Mouse (Mus musculus): ENCODE measurements at regions not wholly inside any gene's neighbourhood (a gene's known extent, or its start where the extent isn't known, plus 50 kb on each side); places are given as distances from the start of the nearest gene placed in this dataset.
A peak's percentile ranks its signal among the peaks of the same experiment; 100 is the strongest.

GRCm38 (mm10) chr4:55231522-55231921 lies 118.3 kb upstream of the Rad23b start:
- peak; percentile 51; the same call in 1 of the 2 replicates for TF ChIP-seq CTCF (IDR thresholded peaks at IDR 0.05; ENCODE audit: borderline replicate concordance, insufficient read depth, low read length)
- TF ChIP-seq POLR2A (IDR thresholded peaks at IDR 0.05; ENCODE audit: low read depth, low read length), result no peak
- Histone ChIP-seq H3K4me3 (ENCODE audit: insufficient read depth, low read length) (no peak overlapping the region), H3K4me1 (ENCODE audit: control insufficient read depth, insufficient read depth, low read length) (no peaks in the 10 kb centered on the region), H3K27ac (ENCODE audit: insufficient read depth, low read length) (no peak overlapping the region)

DNA sequence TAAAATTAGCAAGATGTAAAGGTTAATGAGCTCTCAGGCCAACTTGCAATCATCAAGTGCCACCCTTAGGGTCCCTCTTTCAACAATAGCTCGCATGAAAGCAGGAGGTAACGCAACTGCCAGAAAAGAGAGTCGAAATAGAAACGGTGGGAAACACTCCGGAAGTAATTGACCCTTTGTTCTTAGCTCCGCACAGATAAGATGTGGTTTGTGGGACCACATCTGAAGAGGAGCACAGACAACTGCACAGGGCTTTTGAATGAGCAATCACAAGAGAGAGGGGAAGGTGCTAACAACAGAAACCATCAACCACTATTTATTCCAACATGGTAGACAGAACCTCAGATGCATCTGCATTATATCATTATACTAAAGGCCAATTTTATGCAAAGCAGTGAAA lies 112.0 kb upstream of the Rad23b start:
- no peak overlapping the region for H3K27ac ChIP-seq (ENCODE audit: insufficient read depth, low read length)
- TF ChIP-seq POLR2A (IDR thresholded peaks at IDR 0.05; ENCODE audit: low read depth, low read length), result no peak
- no peak for TF ChIP-seq CTCF (IDR thresholded peaks at IDR 0.05; ENCODE audit: borderline replicate concordance, insufficient read depth, low read length)
- H3K4me1 ChIP-seq (ENCODE audit: control insufficient read depth, insufficient read depth, low read length), result no peaks in the 10 kb centered on the region
- H3K4me3 ChIP-seq (ENCODE audit: insufficient read depth, low read length), result no peak overlapping the region

DNA sequence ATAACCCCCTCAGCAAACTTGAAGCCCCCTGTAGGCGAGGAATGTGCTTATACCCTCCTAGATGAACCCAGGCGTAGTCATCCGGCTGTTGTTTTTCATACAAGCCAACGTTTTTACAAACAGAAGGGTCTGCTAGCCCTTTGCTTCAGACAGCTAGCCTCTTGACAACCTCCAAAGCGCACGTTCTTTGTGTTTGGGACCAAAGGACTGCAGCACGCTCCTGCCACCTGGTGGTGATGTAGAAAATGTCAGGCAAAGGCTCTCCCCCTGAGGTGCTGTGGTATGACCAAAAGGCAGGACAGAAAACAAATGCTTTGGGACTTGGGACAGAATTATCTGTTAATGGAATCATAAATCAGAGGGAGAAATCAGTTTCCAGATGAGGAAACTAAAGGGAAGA lies 109.4 kb upstream of the Rad23b start:
- TF ChIP-seq POLR2A (IDR thresholded peaks at IDR 0.05; ENCODE audit: low read depth, low read length) (no peak), CTCF (IDR thresholded peaks at IDR 0.05; ENCODE audit: borderline replicate concordance, insufficient read depth, low read length) (peak; percentile 97)
- H3K27ac ChIP-seq (ENCODE audit: insufficient read depth, low read length), result no peak overlapping the region
- no peaks in the 10 kb centered on the region for H3K4me1 ChIP-seq (ENCODE audit: control insufficient read depth, insufficient read depth, low read length)
- H3K4me3 ChIP-seq (ENCODE audit: insufficient read depth, low read length), result no peak overlapping the region

DNA sequence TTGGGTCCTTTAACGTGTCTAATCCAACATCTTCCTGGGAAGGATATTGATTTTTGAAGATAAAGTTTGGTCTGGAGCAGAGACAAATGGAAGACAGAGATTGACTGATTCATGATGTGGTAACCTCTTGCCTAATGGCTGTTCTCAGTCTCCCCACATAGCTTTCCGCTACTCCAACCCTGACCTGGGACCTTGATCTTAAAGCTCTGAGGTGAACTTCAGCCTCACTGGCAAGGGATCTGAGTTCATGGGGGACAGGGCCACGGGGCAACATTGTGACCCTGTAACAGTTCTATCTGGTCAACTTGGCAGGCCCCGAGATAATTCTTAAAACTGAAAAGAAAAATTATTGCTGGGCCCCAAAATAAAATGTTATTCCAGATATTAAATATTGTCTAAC lies 107.5 kb upstream of the Rad23b start:
- TF ChIP-seq CTCF (IDR thresholded peaks at IDR 0.05; ENCODE audit: borderline replicate concordance, insufficient read depth, low read length) (no peak), POLR2A (IDR thresholded peaks at IDR 0.05; ENCODE audit: low read depth, low read length) (no peak)
- Histone ChIP-seq H3K27ac (ENCODE audit: insufficient read depth, low read length) (no peak overlapping the region), H3K4me1 (ENCODE audit: control insufficient read depth, insufficient read depth, low read length) (peaks cover under 1% of the 10 kb centered on the region; the same call in 1 of the 2 replicates), H3K4me3 (ENCODE audit: insufficient read depth, low read length) (no peak overlapping the region)

- no peak overlapping the region for H3K27ac ChIP-seq (ENCODE audit: insufficient read depth, low read length)
- no peak overlapping the region for H3K4me3 ChIP-seq (ENCODE audit: insufficient read depth, low read length)
- peaks cover 9% of the 10 kb centered on the region; the same call in 1 of the 2 replicates for H3K4me1 ChIP-seq (ENCODE audit: control insufficient read depth, insufficient read depth, low read length)
- TF ChIP-seq POLR2A (IDR thresholded peaks at IDR 0.05; ENCODE audit: low read depth, low read length) (no peak), CTCF (IDR thresholded peaks at IDR 0.05; ENCODE audit: borderline replicate concordance, insufficient read depth, low read length) (no peak)
These were observed 106.5 kb upstream of the Rad23b start for GRCm38 (mm10) chr4:55243091-55244058.

- Histone ChIP-seq H3K4me3 (ENCODE audit: insufficient read depth, low read length) (no peak overlapping the region), H3K27ac (ENCODE audit: insufficient read depth, low read length) (no peak overlapping the region), H3K4me1 (ENCODE audit: control insufficient read depth, insufficient read depth, low read length) (peaks cover 10% of the 10 kb centered on the region; the same call in 1 of the 2 replicates)
- no peak for TF ChIP-seq CTCF (IDR thresholded peaks at IDR 0.05; ENCODE audit: borderline replicate concordance, insufficient read depth, low read length)
- TF ChIP-seq POLR2A (IDR thresholded peaks at IDR 0.05; ENCODE audit: low read depth, low read length), result no peak
These were observed 104.1 kb upstream of the Rad23b start for GRCm38 (mm10) chr4:55245789-55246188.

DNA sequence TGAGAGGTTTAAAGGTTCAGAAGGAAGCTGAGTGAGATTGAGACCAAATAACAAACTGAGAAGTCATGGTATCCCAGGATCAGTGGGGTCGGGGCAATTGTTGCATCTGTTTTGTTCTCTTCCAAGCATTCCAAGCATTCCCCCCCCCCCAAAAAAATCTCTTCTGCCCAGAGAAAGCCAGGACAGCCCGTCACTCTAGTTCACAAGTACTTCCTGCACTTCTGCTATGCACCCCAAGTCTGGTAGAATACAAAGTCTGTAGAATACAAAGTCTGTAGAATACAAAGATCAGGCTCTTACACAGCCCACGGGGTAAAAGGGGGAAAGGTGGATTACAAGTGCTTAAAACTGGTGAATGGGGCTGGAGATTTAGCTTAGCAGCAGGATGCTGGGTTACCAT lies 99.5 kb upstream of the Rad23b start:
- TF ChIP-seq POLR2A (IDR thresholded peaks at IDR 0.05; ENCODE audit: low read depth, low read length) (no peak), CTCF (IDR thresholded peaks at IDR 0.05; ENCODE audit: borderline replicate concordance, insufficient read depth, low read length) (no peak)
- Histone ChIP-seq H3K4me1 (ENCODE audit: control insufficient read depth, insufficient read depth, low read length) (peaks cover 15% of the 10 kb centered on the region; the same call in 1 of the 2 replicates), H3K4me3 (ENCODE audit: insufficient read depth, low read length) (no peak overlapping the region), H3K27ac (ENCODE audit: insufficient read depth, low read length) (no peak overlapping the region)

DNA sequence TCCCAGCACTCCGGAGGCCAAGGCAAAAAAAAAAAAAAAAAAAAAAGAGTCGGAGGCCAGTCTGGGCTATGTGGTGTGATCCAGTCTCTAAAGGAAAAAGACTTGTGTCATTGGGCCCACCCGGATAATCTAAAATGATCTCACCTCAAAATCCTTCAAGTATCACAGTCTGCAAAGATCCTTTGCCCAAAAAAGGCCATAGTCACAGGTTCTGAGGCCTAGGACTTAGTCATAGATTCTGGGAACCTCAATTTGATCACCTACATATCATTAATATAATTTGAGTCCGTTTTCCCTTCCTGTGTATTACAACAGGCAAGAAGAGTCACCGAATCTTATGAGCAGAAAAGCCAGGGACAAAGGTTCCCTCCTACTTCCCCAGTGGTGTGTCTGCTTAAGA lies 98.3 kb upstream of the Rad23b start:
- H3K27ac ChIP-seq (ENCODE audit: insufficient read depth, low read length), result peak overlapping the region; percentile 83
- no peak overlapping the region for H3K4me3 ChIP-seq (ENCODE audit: insufficient read depth, low read length)
- TF ChIP-seq CTCF (IDR thresholded peaks at IDR 0.05; ENCODE audit: borderline replicate concordance, insufficient read depth, low read length) (no peak), POLR2A (IDR thresholded peaks at IDR 0.05; ENCODE audit: low read depth, low read length) (no peak)
- H3K4me1 ChIP-seq (ENCODE audit: control insufficient read depth, insufficient read depth, low read length), result peaks cover 15% of the 10 kb centered on the region; the same call in 1 of the 2 replicates

DNA sequence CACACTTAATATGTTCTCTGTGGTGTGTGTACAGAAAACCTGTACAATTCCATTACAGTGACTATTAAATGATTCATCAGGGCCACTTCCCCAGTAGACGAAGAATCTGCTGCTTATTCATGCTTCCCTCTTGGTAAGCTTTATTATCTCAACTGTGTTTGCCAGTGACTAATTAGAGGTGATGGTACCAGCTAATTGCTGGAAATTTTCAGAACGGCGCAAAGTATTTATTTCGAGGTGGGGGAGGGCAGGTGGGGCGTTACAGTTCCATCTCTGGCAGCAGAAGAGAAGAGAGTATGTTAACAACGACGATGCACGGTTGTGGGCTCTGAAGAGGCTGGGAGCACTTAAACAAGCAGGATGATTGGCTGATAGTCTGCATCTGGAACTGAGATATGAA lies 96.1 kb upstream of the Rad23b start:
- Histone ChIP-seq H3K4me3 (ENCODE audit: insufficient read depth, low read length) (no peak overlapping the region), H3K27ac (ENCODE audit: insufficient read depth, low read length) (peak overlapping the region; percentile 64), H3K4me1 (ENCODE audit: control insufficient read depth, insufficient read depth, low read length) (peaks cover 6% of the 10 kb centered on the region; the same call in 1 of the 2 replicates)
- TF ChIP-seq POLR2A (IDR thresholded peaks at IDR 0.05; ENCODE audit: low read depth, low read length) (no peak), CTCF (IDR thresholded peaks at IDR 0.05; ENCODE audit: borderline replicate concordance, insufficient read depth, low read length) (no peak)
